8 mouse cellular contexts compared by ENCODE assay signal in the genomic region with DNA sequence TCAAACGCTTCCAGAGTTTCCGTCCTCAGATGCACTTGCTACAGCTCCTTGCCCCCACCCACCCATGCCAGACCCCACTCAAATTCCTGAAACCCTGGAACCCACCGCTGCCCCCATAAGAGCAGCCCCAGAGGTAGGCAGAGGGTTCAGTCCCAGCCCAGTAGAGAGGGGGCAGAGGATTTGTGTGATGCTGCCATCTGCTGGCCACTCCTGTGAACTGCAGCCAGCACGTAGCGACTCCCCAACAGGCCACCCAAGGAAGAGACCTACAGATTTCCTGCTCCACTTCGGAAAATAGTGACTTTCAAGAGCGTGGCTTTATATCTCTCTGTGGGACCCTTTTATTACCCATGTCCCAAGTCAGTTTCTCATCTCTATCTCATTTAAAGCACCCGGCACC. TPM values are rescaled to one million over a fixed set of nuclear protein-coding genes. Genes with fewer than 3 reads are reported as not detected.
DNase-seq lines count a peak whose midpoint lies in the region; ATAC-seq lines count a peak whose summit lies in the region.

No protein-coding gene starts in this region.

- intact Hi-C loops in heart, postnatal 10 days (cut with DNase I), result no loop called here

- no peak overlapping the region for H3K4me3 ChIP-seq in neural tube, embryonic 15.5 days (replicated peaks)
- H3K4me3 ChIP-seq in liver, embryonic 13.5 days (replicated peaks), result no peak overlapping the region

- H3K4me2 ChIP-seq in neural tube, embryonic 15.5 days, result no peak overlapping the region
- H3K4me2 ChIP-seq in liver, embryonic 13.5 days, result no peak overlapping the region

- H3K9ac ChIP-seq in neural tube, embryonic 15.5 days (replicated peaks), result no peak overlapping the region
- no peak overlapping the region for H3K9ac ChIP-seq in liver, embryonic 13.5 days

- H3K36me3 ChIP-seq in neural tube, embryonic 15.5 days, result no peaks in the 10 kb centered on the region
- no peaks in the 10 kb centered on the region for H3K36me3 ChIP-seq in liver, embryonic 13.5 days

- no peaks in the 10 kb centered on the region for H3K9me3 ChIP-seq in neural tube, embryonic 15.5 days (replicated peaks)
- H3K9me3 ChIP-seq in liver, embryonic 13.5 days (replicated peaks), result no peaks in the 10 kb centered on the region

- WGBS in neural tube, embryonic 15.5 days, result 30% methylated on average over 8 of the region's 8 CpGs
- WGBS in liver, embryonic 13.5 days (ENCODE audit: insufficient replicate concordance), result 29% methylated on average over 8 of the region's 8 CpGs

- peaks cover 31% of the 10 kb centered on the region for H3K4me1 ChIP-seq in neural tube, embryonic 15.5 days
- H3K4me1 ChIP-seq in liver, embryonic 13.5 days (replicated peaks), result peaks cover 11% of the 10 kb centered on the region

- peak; percentile 20 to 42 for DNase-seq in cerebellum, adult 18-20 months
- no peak for DNase-seq in cerebellum, adult 9-11 months
- peak; percentile 80 for DNase-seq in neural tube, embryonic 10.5 days (ENCODE audit: extremely low spot score, low spot score)
- peak; percentile 39 to 46 for DNase-seq in cerebellum, postnatal 36 days
- DNase-seq in heart, postnatal 10 days, result peak; percentile 55 to 73
- peak; percentile 18 for DNase-seq in liver, embryonic 13.5 days
- DNase-seq in retina, embryonic 14.5 days (ENCODE audit: low spot score), result peak; percentile 86

- ATAC-seq in neural tube, embryonic 15.5 days (ENCODE audit: low FRiP score), result no peak
- no peak for ATAC-seq in liver, embryonic 13.5 days (ENCODE audit: low read depth)

- H3K27ac ChIP-seq in neural tube, embryonic 15.5 days (replicated peaks), result no peak overlapping the region
- no peak overlapping the region for H3K27ac ChIP-seq in liver, embryonic 13.5 days

- H3K27me3 ChIP-seq in neural tube, embryonic 15.5 days (replicated peaks), result no peaks in the 10 kb centered on the region
- H3K27me3 ChIP-seq in liver, embryonic 13.5 days, result no peaks in the 10 kb centered on the region; the same call in 1 of the 2 replicates

RNA-seq across cellular contexts. Expression of a gene that starts 42.2 kb away (rescaled TPM):
- polyA plus RNA-seq in neural tube, embryonic 15.5 days (2015; fragmentation: Nextera tagmentation; extraction: Ambion mirVana), result 1.7 and 2.5 TPM in 2 replicates
- 1 to 10 TPM; 3.1 to 3.2 TPM for total RNA-seq in heart, postnatal 10 days (2021)
- 0.33 and 0.60 TPM in 2 replicates for polyA plus RNA-seq in liver, embryonic 13.5 days (2015; fragmentation: Nextera tagmentation; extraction: Ambion mirVana)

RNA-seq across cellular contexts. Expression of a gene that starts 45.5 kb away (rescaled TPM):
- 5.8 and 6.2 TPM in 2 replicates for polyA plus RNA-seq in neural tube, embryonic 15.5 days (2015; fragmentation: Nextera tagmentation; extraction: Ambion mirVana)
- under 1 TPM; 0.35 to 0.81 TPM for total RNA-seq in heart, postnatal 10 days (2021)
- polyA plus RNA-seq in liver, embryonic 13.5 days (2015; fragmentation: Nextera tagmentation; extraction: Ambion mirVana), result 0.23 and 0.30 TPM in 2 replicates
